9 mouse cellular contexts compared by ENCODE assay signal in the genomic region with DNA sequence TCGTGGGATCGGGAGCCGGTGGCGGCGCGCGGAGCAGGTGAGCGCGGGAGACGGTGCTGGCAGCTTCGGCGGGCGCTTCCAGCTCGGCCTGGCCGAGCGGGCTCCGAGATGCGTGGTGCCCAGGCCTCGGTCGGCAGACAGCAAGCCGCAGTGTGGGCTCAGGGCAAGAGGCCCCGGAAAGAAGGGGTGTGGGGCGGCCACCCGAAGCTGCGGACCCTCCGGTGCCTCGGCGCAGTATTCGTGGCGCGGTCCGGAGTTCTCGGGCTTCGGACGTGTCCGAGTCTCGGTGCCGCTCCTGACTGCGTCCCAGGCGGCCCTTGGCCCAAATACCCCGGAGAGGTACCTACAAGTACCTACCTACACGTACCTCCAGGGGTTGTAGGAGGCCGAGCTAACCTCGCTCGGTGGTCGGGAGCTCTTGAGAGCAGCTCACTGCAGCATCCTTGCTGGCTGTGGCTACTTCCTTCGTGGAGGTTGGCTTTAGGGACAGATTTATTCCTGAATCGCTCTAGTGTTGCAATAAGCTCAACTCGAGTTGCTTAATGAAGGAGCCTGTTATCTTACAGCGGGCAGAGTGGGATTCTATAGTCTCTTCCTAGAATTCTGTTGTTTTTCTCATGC. TPM values are rescaled to one million over a fixed set of nuclear protein-coding genes. Genes with fewer than 3 reads are reported as not detected.
DNase-seq lines count a peak whose midpoint lies in the region; ATAC-seq and TF ChIP-seq lines count a peak whose summit lies in the region.
"Had no signal": no experiment of that assay in that cellular context is flagged by ENCODE, and none has a peak within 500 bp of the region (broad histone marks: within the 10 kb centered on the region; RNA-seq: fewer than 3 reads in every experiment).

No protein-coding gene starts in this region.

- CTCF ChIA-PET in Patski (lab: Charles Lee), result interaction anchor here (1.0 kb wide), 1 partner anchor 62 kb away, joined by 3 read pairs; no protein-coding TSS in a partner anchor

- no peaks in the 10 kb centered on the region for H3K36me3 ChIP-seq in forebrain, embryonic 12.5 days (replicated peaks)
- H3K36me3 ChIP-seq in liver, embryonic 13.5 days, result no peaks in the 10 kb centered on the region
- H3K36me3 ChIP-seq in stomach, embryonic 15.5 days, result no peaks in the 10 kb centered on the region

- no peak for DNase-seq in layer of hippocampus, adult 2 months (ENCODE audit: low spot score in 2 of 2)
- DNase-seq in layer of hippocampus, postnatal 36 days, result no peak
- no peak for DNase-seq in Patski (ENCODE audit: low read depth, low spot score)
- DNase-seq in liver, embryonic 13.5 days, result peak; percentile 20
- no peak for DNase-seq in gastrocnemius, adult 18-20 months (ENCODE audit: low spot score)
- DNase-seq in urinary bladder, adult 2 months (ENCODE audit: low spot score), result no peak

- no peak for TF ChIP-seq CTCF in layer of hippocampus, adult 2 months (conservative IDR thresholded peaks at IDR 0.05)
- no peak for TF ChIP-seq CTCF in Patski (IDR thresholded peaks at IDR 0.05)

- under 1% methylated on average over 43 of the region's 50 CpGs for WGBS in forebrain, embryonic 12.5 days
- WGBS in liver, embryonic 13.5 days (ENCODE audit: insufficient replicate concordance), result under 1% methylated on average over 50 of the region's 50 CpGs
- under 1% methylated on average over 50 of the region's 50 CpGs for WGBS in stomach, embryonic 15.5 days

- POLR2A ChIA-PET in Patski (lab: Charles Lee), result no interaction called here

- H3K4me1 ChIP-seq in forebrain, embryonic 12.5 days, result peaks cover 12% of the 10 kb centered on the region
- H3K4me1 ChIP-seq in liver, embryonic 13.5 days (replicated peaks), result peaks cover 21% of the 10 kb centered on the region
- H3K4me1 ChIP-seq in stomach, embryonic 15.5 days, result peaks cover 8% of the 10 kb centered on the region; the same call in 1 of the 2 replicates

- in situ Hi-C loops in Patski (cut with MboI; ENCODE audit: low pct_unique_long_range_greater_than_20kb), result no loop called here

- peak; percentile 18 for ATAC-seq in Patski
- ATAC-seq in forebrain, embryonic 12.5 days (ENCODE audit: low FRiP score), result peak; percentile 81; the same call in 1 of the 2 replicates
- peak; percentile 17 for ATAC-seq in liver, embryonic 13.5 days (ENCODE audit: low read depth)
- peak; percentile 37 for ATAC-seq in stomach, embryonic 15.5 days (ENCODE audit: insufficient read depth, low FRiP score, low read depth)

- H3K27ac ChIP-seq in layer of hippocampus, adult 2 months, result peak overlapping the region; percentile 81
- peak overlapping the region; percentile 60 for H3K27ac ChIP-seq in forebrain, embryonic 12.5 days
- H3K27ac ChIP-seq in liver, embryonic 13.5 days, result no peak overlapping the region; the same call in 1 of the 2 replicates
- H3K27ac ChIP-seq in stomach, embryonic 15.5 days, result no peak overlapping the region

- H3K4me2 ChIP-seq in forebrain, embryonic 12.5 days, result peak overlapping the region; percentile 89
- H3K4me2 ChIP-seq in liver, embryonic 13.5 days, result peak overlapping the region; percentile 100
- peak overlapping the region; percentile 92 for H3K4me2 ChIP-seq in stomach, embryonic 15.5 days

- no peaks in the 10 kb centered on the region for H3K9me3 ChIP-seq in forebrain, embryonic 12.5 days
- H3K9me3 ChIP-seq in liver, embryonic 13.5 days (replicated peaks), result no peaks in the 10 kb centered on the region
- H3K9me3 ChIP-seq in stomach, embryonic 15.5 days, result no peaks in the 10 kb centered on the region

- peak overlapping the region; percentile 99 for H3K4me3 ChIP-seq in layer of hippocampus, adult 2 months
- peak overlapping the region; percentile 84 for H3K4me3 ChIP-seq in forebrain, embryonic 12.5 days (replicated peaks)
- H3K4me3 ChIP-seq in liver, embryonic 13.5 days (replicated peaks), result peak overlapping the region; percentile 81
- peak overlapping the region; percentile 88 for H3K4me3 ChIP-seq in stomach, embryonic 15.5 days (replicated peaks)

- H3K9ac ChIP-seq in forebrain, embryonic 12.5 days, result peak overlapping the region; percentile 74
- peak overlapping the region; percentile 83 for H3K9ac ChIP-seq in liver, embryonic 13.5 days
- peak overlapping the region; percentile 50 for H3K9ac ChIP-seq in stomach, embryonic 15.5 days

- H3K27me3 ChIP-seq in Patski, result peaks cover 3% of the 10 kb centered on the region
- peaks cover 19% of the 10 kb centered on the region for H3K27me3 ChIP-seq in forebrain, embryonic 12.5 days
- H3K27me3 ChIP-seq in liver, embryonic 13.5 days, result peaks cover 28% of the 10 kb centered on the region
- H3K27me3 ChIP-seq in stomach, embryonic 15.5 days (replicated peaks), result 0 out of 2 replicates have a peak, but pooled peaks cover 4% of the 10 kb centered on the region

RNA-seq across cellular contexts. Expression of a gene that starts 0.4 kb away (rescaled TPM):
- 10 to 100 TPM; 60.0 to 61.1 TPM for total RNA-seq in layer of hippocampus, adult 2 months (2021)
- total RNA-seq in layer of hippocampus, postnatal 36 days (2021), result 10 to 100 TPM; 64.5 to 67.3 TPM
- polyA plus RNA-seq in Patski (2021), result 39.9 TPM
- 85.7 and 87.5 TPM in 2 replicates for polyA plus RNA-seq in forebrain, embryonic 12.5 days (2016; fragmentation: Nextera tagmentation; extraction: Ambion mirVana)
- polyA plus RNA-seq in liver, embryonic 13.5 days (2015; fragmentation: Nextera tagmentation; extraction: Ambion mirVana), result 16.4 and 20.5 TPM in 2 replicates
- polyA plus RNA-seq in stomach, embryonic 15.5 days (2015; fragmentation: Nextera tagmentation; extraction: Ambion mirVana), result 41.5 and 42.1 TPM in 2 replicates
- 1 to 10 TPM; 1.3 to 2.0 TPM for total RNA-seq in gastrocnemius, adult 18-20 months (2021)
- polyA plus RNA-seq in urinary bladder, adult 2 months (2012; rRNA removed), result 12.8 and 15.8 TPM in 2 replicates

RNA-seq across cellular contexts. Expression of a gene that starts 31.5 kb away (rescaled TPM):
- 1 to 10 TPM in 1 of 2 experiments, under 1 TPM in 1; 0.92 to 1.0 TPM for total RNA-seq in layer of hippocampus, adult 2 months (2021)
- under 1 TPM; 0.57 to 0.96 TPM for total RNA-seq in layer of hippocampus, postnatal 36 days (2021)
- polyA plus RNA-seq in Patski (2021), result 2.2 TPM
- 1.5 and 2.2 TPM in 2 replicates for polyA plus RNA-seq in forebrain, embryonic 12.5 days (2016; fragmentation: Nextera tagmentation; extraction: Ambion mirVana)
- polyA plus RNA-seq in liver, embryonic 13.5 days (2015; fragmentation: Nextera tagmentation; extraction: Ambion mirVana), result not detected in 2 replicates
- polyA plus RNA-seq in stomach, embryonic 15.5 days (2015; fragmentation: Nextera tagmentation; extraction: Ambion mirVana), result not detected in 2 replicates
- under 1 TPM in 1 of 2 experiments, not detected in 1; 0.09 TPM for total RNA-seq in gastrocnemius, adult 18-20 months (2021)
- polyA plus RNA-seq in urinary bladder, adult 2 months (2012; rRNA removed), result not detected in 2 replicates
- total RNA-seq: gastrocnemius, postnatal 4 days had no signal

RNA-seq across cellular contexts. Expression of a gene that starts 48.9 kb away (rescaled TPM):
- total RNA-seq in layer of hippocampus, adult 2 months (2021), result under 1 TPM; 0.22 to 0.38 TPM
- not detected for total RNA-seq in layer of hippocampus, postnatal 36 days (2021)
- not detected for polyA plus RNA-seq in Patski (2021)
- polyA plus RNA-seq in forebrain, embryonic 12.5 days (2016; fragmentation: Nextera tagmentation; extraction: Ambion mirVana), result not detected in 2 replicates
- polyA plus RNA-seq in liver, embryonic 13.5 days (2015; fragmentation: Nextera tagmentation; extraction: Ambion mirVana), result not detected in 2 replicates
- polyA plus RNA-seq in stomach, embryonic 15.5 days (2015; fragmentation: Nextera tagmentation; extraction: Ambion mirVana), result 2.2 and 2.9 TPM in 2 replicates
- not detected for total RNA-seq in gastrocnemius, adult 18-20 months (2021)
- not detected in 2 replicates for polyA plus RNA-seq in urinary bladder, adult 2 months (2012; rRNA removed)
- total RNA-seq: gastrocnemius, postnatal 4 days had no signal

Comparison
In these comparisons a context has a peak if more than half of its experiments do, and no peak if none do; other contexts are left out.
1. H3K27ac ChIP-seq: peak in layer of hippocampus, adult 2 months (single experiment) and forebrain, embryonic 12.5 days (single experiment); none in liver, embryonic 13.5 days (single experiment) and stomach, embryonic 15.5 days (single experiment).
2. ATAC-seq: peak in every context shown above with its lines; median percentile 81 in forebrain, embryonic 12.5 days; 37 in stomach, embryonic 15.5 days; 18 in Patski; 17 in liver, embryonic 13.5 days.
3. Peak in every context shown above with its lines, with median percentiles within 50 percentile points of each other: H3K4me3 ChIP-seq, H3K4me2 ChIP-seq and H3K9ac ChIP-seq.